Mouse (Mus musculus): ENCODE results near the gene Csrnp3. TPM values are rescaled to one million over a fixed set of nuclear protein-coding genes. Genes with fewer than 3 reads are reported as not detected.

Gene Csrnp3
- polyA plus RNA-seq, 1 experiment, result not detected

- H3K4me3 ChIP-seq (ENCODE audit: insufficient read depth, poor library complexity, severe bottlenecking), result no peak overlapping the region
- no peaks in the 10 kb centered on the region for H3K36me3 ChIP-seq (ENCODE audit: control insufficient read depth, insufficient read depth)
- TF ChIP-seq MYOD1 (IDR thresholded peaks at IDR 0.05; ENCODE audit: control insufficient read depth, insufficient read length, low read depth) (no peak), FOSL1 (IDR thresholded peaks at IDR 0.05; ENCODE audit: insufficient read depth, low read length, poor library complexity, severe bottlenecking) (no peak), MAX (IDR thresholded peaks at IDR 0.05) (no peak), CEBPB (IDR thresholded peaks at IDR 0.05; ENCODE audit: low read depth) (no peak), CTCF (IDR thresholded peaks at IDR 0.05; ENCODE audit: control insufficient read depth, insufficient read depth, insufficient read length) (no peak), MYOG (IDR thresholded peaks at IDR 0.05; ENCODE audit: control insufficient read depth, extremely low read depth, insufficient read length) (no peak), USF1 (IDR thresholded peaks at IDR 0.05; ENCODE audit: low read depth) (no peak)
- H3ac ChIP-seq (ENCODE audit: control insufficient read depth, insufficient read length, low read depth), result no peak overlapping the region
- no peaks in the 10 kb centered on the region for H3K27me3 ChIP-seq (ENCODE audit: control insufficient read depth, insufficient read depth, insufficient read length)
- H3K79me3 ChIP-seq (ENCODE audit: low read depth), result no peaks in the 10 kb centered on the region
- no peaks in the 10 kb centered on the region for H3K79me2 ChIP-seq (ENCODE audit: control insufficient read depth, insufficient read depth)
Observed at GRCm38 (mm10) chr2:65994886-65995468, 149.4 kb downstream of the Csrnp3 start.

- no peaks in the 10 kb centered on the region for H3K36me3 ChIP-seq (ENCODE audit: control insufficient read depth, insufficient read depth)
- no peak overlapping the region for H3K4me3 ChIP-seq (ENCODE audit: insufficient read depth, poor library complexity, severe bottlenecking)
- TF ChIP-seq CTCF (IDR thresholded peaks at IDR 0.05; ENCODE audit: control insufficient read depth, insufficient read depth, insufficient read length) (no peak), USF1 (IDR thresholded peaks at IDR 0.05; ENCODE audit: low read depth) (no peak), MYOG (IDR thresholded peaks at IDR 0.05; ENCODE audit: control insufficient read depth, extremely low read depth, insufficient read length) (no peak), CEBPB (IDR thresholded peaks at IDR 0.05; ENCODE audit: low read depth) (no peak), FOSL1 (IDR thresholded peaks at IDR 0.05; ENCODE audit: insufficient read depth, low read length, poor library complexity, severe bottlenecking) (no peak), MAX (IDR thresholded peaks at IDR 0.05) (no peak), MYOD1 (IDR thresholded peaks at IDR 0.05; ENCODE audit: control insufficient read depth, insufficient read length, low read depth) (no peak)
- no peaks in the 10 kb centered on the region for H3K27me3 ChIP-seq (ENCODE audit: control insufficient read depth, insufficient read depth, insufficient read length)
- H3ac ChIP-seq (ENCODE audit: control insufficient read depth, insufficient read length, low read depth), result no peak overlapping the region
- H3K79me2 ChIP-seq (ENCODE audit: control insufficient read depth, insufficient read depth), result no peaks in the 10 kb centered on the region
- H3K79me3 ChIP-seq (ENCODE audit: low read depth), result no peaks in the 10 kb centered on the region
Observed at GRCm38 (mm10) chr2:65998747-65999146, 153.2 kb downstream of the Csrnp3 start.

- Histone ChIP-seq H3K27me3 (ENCODE audit: control insufficient read depth, insufficient read depth, insufficient read length) (no peaks in the 10 kb centered on the region), H3K4me3 (ENCODE audit: insufficient read depth, poor library complexity, severe bottlenecking) (no peak overlapping the region), H3K79me3 (ENCODE audit: low read depth) (no peaks in the 10 kb centered on the region), H3ac (ENCODE audit: control insufficient read depth, insufficient read length, low read depth) (no peak overlapping the region), H3K79me2 (ENCODE audit: control insufficient read depth, insufficient read depth) (no peaks in the 10 kb centered on the region), H3K36me3 (ENCODE audit: control insufficient read depth, insufficient read depth) (no peaks in the 10 kb centered on the region)
- no peak for TF ChIP-seq USF1 (IDR thresholded peaks at IDR 0.05; ENCODE audit: low read depth)
- TF ChIP-seq MYOG (IDR thresholded peaks at IDR 0.05; ENCODE audit: control insufficient read depth, extremely low read depth, insufficient read length), result no peak
- TF ChIP-seq CTCF (IDR thresholded peaks at IDR 0.05; ENCODE audit: control insufficient read depth, insufficient read depth, insufficient read length), result no peak
- TF ChIP-seq MAX (IDR thresholded peaks at IDR 0.05), result no peak
- no peak for TF ChIP-seq MYOD1 (IDR thresholded peaks at IDR 0.05; ENCODE audit: control insufficient read depth, insufficient read length, low read depth)
- no peak for TF ChIP-seq CEBPB (IDR thresholded peaks at IDR 0.05; ENCODE audit: low read depth)
- no peak for TF ChIP-seq FOSL1 (IDR thresholded peaks at IDR 0.05; ENCODE audit: insufficient read depth, low read length, poor library complexity, severe bottlenecking)
Observed at GRCm38 (mm10) chr2:66008995-66009654, 163.6 kb downstream of the Csrnp3 start.

- Histone ChIP-seq H3K79me3 (ENCODE audit: low read depth) (no peaks in the 10 kb centered on the region), H3K27me3 (ENCODE audit: control insufficient read depth, insufficient read depth, insufficient read length) (no peaks in the 10 kb centered on the region), H3K79me2 (ENCODE audit: control insufficient read depth, insufficient read depth) (no peaks in the 10 kb centered on the region), H3K36me3 (ENCODE audit: control insufficient read depth, insufficient read depth) (no peaks in the 10 kb centered on the region), H3ac (ENCODE audit: control insufficient read depth, insufficient read length, low read depth) (no peak overlapping the region), H3K4me3 (ENCODE audit: insufficient read depth, poor library complexity, severe bottlenecking) (no peak overlapping the region)
- TF ChIP-seq CEBPB (IDR thresholded peaks at IDR 0.05; ENCODE audit: low read depth) (no peak), MAX (IDR thresholded peaks at IDR 0.05) (no peak), USF1 (IDR thresholded peaks at IDR 0.05; ENCODE audit: low read depth) (no peak), MYOD1 (IDR thresholded peaks at IDR 0.05; ENCODE audit: control insufficient read depth, insufficient read length, low read depth) (no peak), CTCF (IDR thresholded peaks at IDR 0.05; ENCODE audit: control insufficient read depth, insufficient read depth, insufficient read length) (no peak), MYOG (IDR thresholded peaks at IDR 0.05; ENCODE audit: control insufficient read depth, extremely low read depth, insufficient read length) (no peak), FOSL1 (IDR thresholded peaks at IDR 0.05; ENCODE audit: insufficient read depth, low read length, poor library complexity, severe bottlenecking) (no peak)
Observed at GRCm38 (mm10) chr2:66009677-66010076, 164.1 kb downstream of the Csrnp3 start.

- Histone ChIP-seq H3K36me3 (ENCODE audit: control insufficient read depth, insufficient read depth) (no peaks in the 10 kb centered on the region), H3K4me3 (ENCODE audit: insufficient read depth, poor library complexity, severe bottlenecking) (no peak overlapping the region), H3K79me3 (ENCODE audit: low read depth) (no peaks in the 10 kb centered on the region), H3ac (ENCODE audit: control insufficient read depth, insufficient read length, low read depth) (no peak overlapping the region), H3K79me2 (ENCODE audit: control insufficient read depth, insufficient read depth) (no peaks in the 10 kb centered on the region), H3K27me3 (ENCODE audit: control insufficient read depth, insufficient read depth, insufficient read length) (no peaks in the 10 kb centered on the region)
- TF ChIP-seq MYOG (IDR thresholded peaks at IDR 0.05; ENCODE audit: control insufficient read depth, extremely low read depth, insufficient read length) (no peak), CEBPB (IDR thresholded peaks at IDR 0.05; ENCODE audit: low read depth) (no peak), CTCF (IDR thresholded peaks at IDR 0.05; ENCODE audit: control insufficient read depth, insufficient read depth, insufficient read length) (no peak), MYOD1 (IDR thresholded peaks at IDR 0.05; ENCODE audit: control insufficient read depth, insufficient read length, low read depth) (no peak), USF1 (IDR thresholded peaks at IDR 0.05; ENCODE audit: low read depth) (no peak), FOSL1 (IDR thresholded peaks at IDR 0.05; ENCODE audit: insufficient read depth, low read length, poor library complexity, severe bottlenecking) (no peak)
Observed at GRCm38 (mm10) chr2:66018711-66019110, 173.1 kb downstream of the Csrnp3 start.
